Mouse (Mus musculus) ZHBTc4 (cell line): ENCODE measurements around the gene Dlst.

ENCODE experiments used
- DNase-seq: peaks from one replicate; pipeline ENCODE4 v3.0.0-alpha.2; 2011; ENCODE audit warnings: low read depth, low spot score

Gene Dlst

GRCm38 (mm10) chr12:85110698-85111592, at the start of gene Dlst, which contains the start of gene Prox2:
Dlst (plus strand) TSS chr12:85110833.
Prox2 (minus strand) TSS chr12:85110759.
- peak; percentile 89 for DNase-seq

- no peak for DNase-seq
Measured at GRCm38 (mm10) chr12:85071043-85071442, 39.6 kb upstream of the Dlst start.

GRCm38 (mm10) chr12:85077100-85077499, 33.5 kb upstream of the Dlst start:
- DNase-seq: no peak

GRCm38 (mm10) chr12:85084257-85084656, 26.4 kb upstream of the Dlst start:
- DNase-seq: no peak

- DNase-seq: no peak
Measured at GRCm38 (mm10) chr12:85084941-85085340, 25.7 kb upstream of the Dlst start.

- no peak for DNase-seq
Measured at GRCm38 (mm10) chr12:85087845-85088244, 22.8 kb upstream of the Dlst start.

GRCm38 (mm10) chr12:85091190-85091589, 19.4 kb upstream of the Dlst start:
- DNase-seq: no peak

GRCm38 (mm10) chr12:85092214-85092613, 18.4 kb upstream of the Dlst start:
- DNase-seq: peak; percentile 79

GRCm38 (mm10) chr12:85094010-85094409, 16.6 kb upstream of the Dlst start:
- peak; percentile 51 for DNase-seq

- DNase-seq: no peak
Measured at GRCm38 (mm10) chr12:85094706-85095105, 15.9 kb upstream of the Dlst start.

GRCm38 (mm10) chr12:85095146-85095545, 15.5 kb upstream of the Dlst start:
- DNase-seq: no peak

- no peak for DNase-seq
Measured at GRCm38 (mm10) chr12:85095859-85096258, 14.8 kb upstream of the Dlst start.

- DNase-seq: no peak
Measured at GRCm38 (mm10) chr12:85101001-85101400, 9.6 kb upstream of the Dlst start.

GRCm38 (mm10) chr12:85101521-85102106, 9.0 kb upstream of the Dlst start:
- DNase-seq: no peak

- no peak for DNase-seq
Measured at GRCm38 (mm10) chr12:85103096-85103495, 7.5 kb upstream of the Dlst start.

GRCm38 (mm10) chr12:85104789-85105188, 5.8 kb upstream of the Dlst start:
- no peak for DNase-seq

- DNase-seq: no peak
Measured at GRCm38 (mm10) chr12:85106292-85106691, 4.3 kb upstream of the Dlst start.

- DNase-seq: no peak
Measured at GRCm38 (mm10) chr12:85108643-85109042, 2.0 kb upstream of the Dlst start.

- peak; percentile 46 for DNase-seq
Measured at GRCm38 (mm10) chr12:85109426-85109825, 1.2 kb upstream of the Dlst start.

GRCm38 (mm10) chr12:85110011-85110697, 479 bp upstream of the Dlst start:
- no peak for DNase-seq

- DNase-seq: no peak
Measured at GRCm38 (mm10) chr12:85112550-85113251, 2.1 kb downstream of the Dlst start.

- no peak for DNase-seq
Measured at GRCm38 (mm10) chr12:85113337-85113736, 2.7 kb downstream of the Dlst start.
